In genomic region chr19:26640556-26640955, GRCm38 (mm10) we compare ENCODE assay signal across 22 mouse cellular contexts.
"Had no signal": no experiment of that assay in that cellular context is flagged by ENCODE, and none has a peak within 500 bp of the region (broad histone marks: within the 10 kb centered on the region; RNA-seq: fewer than 3 reads in every experiment).

No protein-coding gene starts in this region.

- H3K27ac ChIP-seq: kidney, postnatal 0 days; layer of hippocampus, adult 2 months; limb, embryonic 10.5 days; limb, embryonic 13.5 days; liver, embryonic 13.5 days; midbrain, embryonic 12.5 days; stomach, embryonic 15.5 days had no signal

- H3K4me1 ChIP-seq: limb, embryonic 10.5 days; limb, embryonic 13.5 days; megakaryocyte, embryonic 14.5 days; stomach, embryonic 15.5 days had no signal

- H3K9ac ChIP-seq: limb, embryonic 13.5 days; liver, embryonic 13.5 days; lung, embryonic 14.5 days; midbrain, embryonic 12.5 days; stomach, embryonic 15.5 days had no signal

- H3K36me3 ChIP-seq: liver, embryonic 13.5 days; midbrain, embryonic 12.5 days had no signal

- H3K4me2 ChIP-seq: limb, embryonic 13.5 days; liver, embryonic 13.5 days; lung, embryonic 14.5 days; midbrain, embryonic 12.5 days; stomach, embryonic 15.5 days had no signal

- DNase-seq: kidney, adult 2 months; layer of hippocampus, adult 9-11 months; liver; liver, embryonic 13.5 days; lung, postnatal 10 days; lung, postnatal 36 days; retina, postnatal 1 day; right cerebral cortex, postnatal 25 days; spleen, adult 18-20 months; thymus, adult 2 months; thymus, postnatal 14 days; thymus, postnatal 4 days had no signal

- H3K27me3 ChIP-seq: limb, embryonic 13.5 days; liver, embryonic 13.5 days; midbrain, embryonic 12.5 days; stomach, embryonic 15.5 days had no signal

- H3K9me3 ChIP-seq: limb, embryonic 10.5 days; limb, embryonic 13.5 days; liver, embryonic 13.5 days; megakaryocyte, embryonic 14.5 days; midbrain, embryonic 12.5 days; stomach, embryonic 15.5 days had no signal

- ATAC-seq: intestine, postnatal 0 days; midbrain, embryonic 16.5 days had no signal

- H3K4me3 ChIP-seq: layer of hippocampus, adult 2 months; limb, embryonic 10.5 days; limb, embryonic 13.5 days; liver, embryonic 13.5 days; megakaryocyte, embryonic 14.5 days; midbrain, embryonic 12.5 days; stomach, embryonic 15.5 days had no signal
